Mouse (Mus musculus) macrophage (primary cell): ENCODE data around the gene Cwc25. TPM values are rescaled to one million over a fixed set of nuclear protein-coding genes. Genes with fewer than 3 reads are reported as not detected.
A peak's percentile ranks its signal among the peaks of the same experiment; 100 is the strongest.
"Not testable (repeated sequence)": the region's sequence is repeated elsewhere in the genome, so short reads cannot be mapped to it uniquely, and the experiment has no call there.

Experiments
- H3K27ac ChIP-seq: fragments of 350-480 bp; formaldehyde crosslinking; 2 replicates; pipeline ENCODE4 v1.9.0; 2021
- H3K36me3 ChIP-seq: fragments of 350-480 bp; formaldehyde crosslinking; 2 replicates; pipeline ENCODE4 v1.9.0; 2021; ENCODE audit errors: inconsistent target
- H3K4me3 ChIP-seq: fragments of 350-480 bp; formaldehyde crosslinking; 2 replicates; pipeline ENCODE4 v1.9.0; 2021; ENCODE audit errors: inconsistent target
- H3K79me2 ChIP-seq: fragments of 350-480 bp; formaldehyde crosslinking; 2 replicates; pipeline ENCODE4 v1.9.0; 2021; ENCODE audit errors: inconsistent target
- WGBS: methylation state at CpG from one replicate; pipeline ENCODE4 v1.1.7; 2026; ENCODE audit warnings: inconsistent platforms; ENCODE audit not compliant: missing documents; 5-methylcytosine and 5-hydroxymethylcytosine counted together
- polyA plus RNA-seq: library from polyadenylated mRNA; stranded (reverse); fragments of 250-400 nt; gene quantifications from 3 replicates; pipeline ENCODE4 v1.2.4, GENCODE M21; 2018; ENCODE audit warnings: inconsistent platforms

The Cwc25 gene
- polyA plus RNA-seq, 1 experiment from 2014 or later, result 22.4 TPM

DNA sequence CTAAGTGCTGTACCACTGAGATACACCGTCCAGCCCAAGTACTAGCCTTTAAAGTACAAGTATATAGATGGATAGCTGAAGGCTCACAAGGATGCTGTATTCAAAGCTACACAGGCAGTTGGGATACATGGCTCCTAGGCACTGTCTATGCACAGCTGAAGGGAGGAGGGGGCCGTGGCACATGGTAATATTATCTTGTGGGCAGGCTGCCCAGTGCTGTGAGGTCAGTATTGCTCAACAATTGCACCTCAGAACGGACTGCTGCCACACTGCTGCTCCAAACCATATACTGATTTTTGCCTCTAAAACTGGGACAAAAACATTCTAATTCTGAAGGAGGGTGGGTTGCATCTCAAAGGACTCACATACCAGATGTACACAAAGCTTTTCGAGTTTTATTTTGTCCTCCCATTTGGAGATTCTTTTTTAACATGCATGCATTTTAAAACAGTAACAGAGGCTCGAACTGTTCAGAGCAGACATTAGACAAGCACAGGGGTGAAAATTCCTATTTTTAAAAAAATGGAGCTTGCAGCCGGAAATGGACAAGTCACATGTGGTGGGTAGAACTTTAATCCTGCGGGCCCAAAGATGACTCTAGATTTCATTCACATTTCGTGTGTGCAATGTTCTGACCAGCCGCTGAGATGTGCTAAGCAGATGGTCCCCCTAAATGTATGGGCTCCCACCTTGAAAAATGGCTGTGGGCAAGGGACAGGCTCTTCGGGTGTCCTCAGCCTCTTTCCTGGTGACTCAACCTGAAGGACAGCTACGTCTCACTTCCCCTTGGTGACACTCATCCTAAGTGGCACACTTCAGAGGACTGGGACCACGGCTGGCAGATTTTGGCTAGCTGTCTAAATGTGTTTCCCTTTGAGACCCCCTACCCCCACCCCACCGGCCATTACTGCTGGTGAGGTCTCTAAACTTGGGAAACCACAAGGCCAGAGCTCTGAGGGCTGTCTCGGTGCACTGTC, 51.3 kb downstream of the Cwc25 start:
- Histone ChIP-seq H3K79me2 (no peaks in the 10 kb centered on the region), H3K36me3 (peaks cover 26% of the 10 kb centered on the region; the same call in 1 of the 2 replicates), H3K27ac (no peak overlapping the region), H3K4me3 (no peak overlapping the region)
- WGBS, result 44% methylated on average over 13 of the region's 14 CpGs

DNA sequence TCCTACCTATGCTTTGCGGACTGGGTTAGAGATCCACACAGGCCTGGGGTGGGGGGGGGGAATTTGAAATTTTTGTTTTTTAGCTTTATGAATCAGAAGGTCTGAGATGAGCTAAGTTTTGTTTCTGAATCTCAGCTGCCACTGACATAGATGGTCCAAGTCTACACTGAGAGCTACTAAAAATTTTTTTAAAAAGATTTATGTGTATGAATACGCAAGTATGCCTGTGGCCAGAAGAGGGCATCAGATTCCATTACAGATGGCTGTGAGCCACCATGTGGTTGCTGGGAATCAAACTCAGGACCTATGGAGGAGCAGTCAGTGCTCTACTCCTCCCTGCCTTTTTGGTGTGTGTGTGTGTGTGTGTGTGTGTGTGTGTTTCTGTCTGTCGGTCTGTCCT, 52.0 kb downstream of the Cwc25 start:
- WGBS, result 96% methylated on average over 3 of the region's 3 CpGs
- Histone ChIP-seq H3K36me3 (peaks cover 22% of the 10 kb centered on the region; the same call in 1 of the 2 replicates), H3K4me3 (no peak overlapping the region), H3K27ac (no peak overlapping the region), H3K79me2 (no peaks in the 10 kb centered on the region)

DNA sequence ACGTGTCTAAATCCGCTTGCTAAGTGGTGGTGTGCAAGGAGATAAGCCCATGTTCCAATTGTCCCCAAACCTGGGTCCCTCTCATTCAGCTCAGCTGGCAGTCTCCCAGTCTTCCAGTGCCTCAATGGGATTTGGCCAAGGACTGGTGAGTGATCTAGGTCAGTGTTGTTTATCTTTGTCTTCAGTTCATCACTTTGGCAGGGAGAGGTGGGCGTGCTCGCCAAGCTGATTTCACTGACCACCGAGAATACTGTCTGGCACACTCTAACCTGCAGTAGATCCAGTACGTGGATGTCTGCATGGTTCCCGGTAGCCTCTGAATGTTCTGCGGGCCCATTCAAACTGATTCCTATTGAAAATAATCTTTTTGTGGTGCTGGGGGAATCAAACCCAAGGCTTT, 52.5 kb downstream of the Cwc25 start:
- H3K27ac ChIP-seq, result no peak overlapping the region
- WGBS, result 94% methylated on average over 8 of the region's 8 CpGs

GRCm38 (mm10) chr11:97712286-97712685, 54.1 kb downstream of the Cwc25 start:
- peaks cover 42% of the 10 kb centered on the region; the same call in 1 of the 2 replicates for H3K36me3 ChIP-seq

More for the DNA sequence above, 52.5 kb downstream of the Cwc25 start:
- Histone ChIP-seq H3K4me3 (no peak overlapping the region), H3K79me2 (no peaks in the 10 kb centered on the region), H3K36me3 (peaks cover 26% of the 10 kb centered on the region; the same call in 1 of the 2 replicates)

GRCm38 (mm10) chr11:97711200-97711900, 55.0 kb downstream of the Cwc25 start:
- H3K4me3 ChIP-seq, result no peak overlapping the region
- H3K27ac ChIP-seq, result no peak overlapping the region
- H3K36me3 ChIP-seq, result peaks cover 52% of the 10 kb centered on the region; the same call in 1 of the 2 replicates
- WGBS, result 66% methylated on average over 12 of the region's 13 CpGs
- peaks cover 2% of the 10 kb centered on the region; the same call in 1 of the 2 replicates for H3K79me2 ChIP-seq

More at GRCm38 (mm10) chr11:97712286-97712685, 54.1 kb downstream of the Cwc25 start:
- 93% methylated on average over 15 of the region's 15 CpGs for WGBS
- Histone ChIP-seq H3K27ac (no peak overlapping the region), H3K4me3 (no peak overlapping the region), H3K79me2 (no peaks in the 10 kb centered on the region)

GRCm38 (mm10) chr11:97710067-97710466, 56.3 kb downstream of the Cwc25 start:
- H3K36me3 ChIP-seq, result peaks cover 58% of the 10 kb centered on the region; the same call in 1 of the 2 replicates
- peaks cover 15% of the 10 kb centered on the region for H3K79me2 ChIP-seq
- not testable (repeated sequence) for H3K4me3 ChIP-seq, H3K27ac ChIP-seq
- 88% methylated on average over 2 of the region's 2 CpGs for WGBS

DNA sequence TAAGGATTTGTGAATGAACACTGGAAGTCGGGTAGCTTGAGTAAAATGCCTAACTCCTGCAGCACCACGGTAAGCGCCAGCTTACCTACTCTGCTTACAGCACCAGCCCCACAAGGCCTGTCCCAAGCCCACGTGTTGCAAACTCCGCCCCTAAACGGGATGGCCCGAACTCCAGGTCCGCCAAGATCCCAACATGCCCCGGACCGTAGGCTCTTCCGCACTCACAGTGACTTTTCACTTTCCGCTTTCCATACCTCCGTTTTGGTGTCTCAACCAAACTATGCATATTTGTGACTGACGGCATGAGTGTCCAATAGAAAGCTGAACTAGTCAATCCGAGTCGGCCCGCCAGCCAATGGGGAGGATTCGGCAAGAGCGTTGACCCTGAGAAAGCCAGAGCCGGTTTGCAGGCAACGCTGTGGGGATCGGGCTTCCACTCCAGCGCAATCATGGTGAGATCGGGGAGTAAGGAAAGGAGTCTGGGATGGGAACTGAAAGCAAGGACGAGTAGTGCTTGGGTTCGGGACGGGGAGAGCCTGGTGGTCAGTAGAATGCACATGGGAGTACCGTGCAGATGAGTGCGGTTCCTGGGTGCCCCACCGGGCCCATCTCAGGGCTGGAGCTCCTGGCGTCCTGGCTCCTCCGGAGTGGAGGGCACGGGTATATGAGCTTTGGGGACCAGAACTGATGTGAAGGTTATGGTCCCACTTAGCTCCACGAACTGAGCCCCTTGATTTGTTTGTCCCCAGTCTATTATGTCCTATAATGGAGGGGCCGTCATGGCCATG, 63.1 kb downstream of the Cwc25 start, which contains the start of gene Psmb3:
Gene Psmb3 (plus strand): TSS at position 361 of the 788 bp plus-strand sequence.
- WGBS, result under 1% methylated on average over 32 of the region's 35 CpGs
- H3K79me2 ChIP-seq, result peaks cover 33% of the 10 kb centered on the region
- H3K36me3 ChIP-seq, result peaks cover 25% of the 10 kb centered on the region; the same call in 1 of the 2 replicates
- H3K27ac ChIP-seq, result peak within 1 kb of the TSS; percentile 67
- peak within 1 kb of the TSS; percentile 98 for H3K4me3 ChIP-seq

GRCm38 (mm10) chr11:97702393-97702745, 64.0 kb downstream of the Cwc25 start:
- H3K36me3 ChIP-seq, result peaks cover 17% of the 10 kb centered on the region; the same call in 1 of the 2 replicates
- WGBS, result under 1% methylated on average over 24 of the region's 24 CpGs
- H3K79me2 ChIP-seq, result peaks cover 33% of the 10 kb centered on the region
- H3K4me3 ChIP-seq, result peak overlapping the region; percentile 98
- H3K27ac ChIP-seq, result peak overlapping the region; percentile 35

DNA sequence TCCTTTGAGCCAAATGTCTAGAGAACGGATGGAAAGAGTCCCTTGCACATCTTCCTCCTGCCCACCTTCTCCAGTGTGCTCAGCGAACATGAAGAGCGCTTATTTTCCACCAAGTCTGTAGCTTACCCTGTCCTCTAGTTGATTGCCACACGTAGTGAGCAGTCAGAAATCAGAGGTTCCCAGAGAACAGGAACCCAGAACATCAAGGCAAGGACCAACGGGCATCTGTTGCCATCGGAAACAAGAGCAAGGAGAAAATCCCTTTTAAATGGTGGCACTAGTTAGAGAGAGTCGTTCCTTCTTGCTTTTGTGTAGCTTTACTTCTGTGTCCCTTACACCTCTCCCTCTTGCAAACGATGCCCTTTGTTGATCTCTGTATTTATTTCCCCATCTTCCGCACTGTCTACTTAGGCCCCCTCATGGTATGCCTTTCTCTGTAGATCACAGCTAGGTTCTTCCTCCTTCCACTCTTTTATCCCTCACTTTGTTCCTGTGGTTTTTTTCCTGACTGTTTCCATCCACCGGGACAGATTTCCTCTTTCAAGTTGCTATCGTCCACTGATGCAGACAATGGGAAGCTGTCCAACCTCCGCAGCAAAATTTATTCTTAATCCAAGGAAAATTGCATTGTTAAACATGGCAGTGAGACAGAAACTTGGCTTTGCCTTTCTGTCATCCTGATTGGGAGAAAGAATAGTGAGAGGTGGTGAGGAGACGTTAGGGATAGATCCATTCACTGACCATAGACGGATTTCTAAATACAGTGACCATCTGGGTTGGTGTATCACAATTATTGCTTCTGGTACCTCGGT, 64.6 kb downstream of the Cwc25 start:
- H3K27ac ChIP-seq, result no peak overlapping the region
- WGBS, result 47% methylated on average over 14 of the region's 15 CpGs
- peaks cover 11% of the 10 kb centered on the region; the same call in 1 of the 2 replicates for H3K36me3 ChIP-seq
- H3K4me3 ChIP-seq, result peak overlapping the region; percentile 98; the same call in 1 of the 2 replicates
- peaks cover 33% of the 10 kb centered on the region for H3K79me2 ChIP-seq

- Histone ChIP-seq H3K4me3 (peak overlapping the region; percentile 46), H3K36me3 (peaks cover 2% of the 10 kb centered on the region; the same call in 1 of the 2 replicates), H3K79me2 (peaks cover 27% of the 10 kb centered on the region), H3K27ac (peak overlapping the region; percentile 27)
- WGBS, result 23% methylated on average over 29 of the region's 30 CpGs
Measured at GRCm38 (mm10) chr11:97700746-97701580, 65.4 kb downstream of the Cwc25 start.

DNA sequence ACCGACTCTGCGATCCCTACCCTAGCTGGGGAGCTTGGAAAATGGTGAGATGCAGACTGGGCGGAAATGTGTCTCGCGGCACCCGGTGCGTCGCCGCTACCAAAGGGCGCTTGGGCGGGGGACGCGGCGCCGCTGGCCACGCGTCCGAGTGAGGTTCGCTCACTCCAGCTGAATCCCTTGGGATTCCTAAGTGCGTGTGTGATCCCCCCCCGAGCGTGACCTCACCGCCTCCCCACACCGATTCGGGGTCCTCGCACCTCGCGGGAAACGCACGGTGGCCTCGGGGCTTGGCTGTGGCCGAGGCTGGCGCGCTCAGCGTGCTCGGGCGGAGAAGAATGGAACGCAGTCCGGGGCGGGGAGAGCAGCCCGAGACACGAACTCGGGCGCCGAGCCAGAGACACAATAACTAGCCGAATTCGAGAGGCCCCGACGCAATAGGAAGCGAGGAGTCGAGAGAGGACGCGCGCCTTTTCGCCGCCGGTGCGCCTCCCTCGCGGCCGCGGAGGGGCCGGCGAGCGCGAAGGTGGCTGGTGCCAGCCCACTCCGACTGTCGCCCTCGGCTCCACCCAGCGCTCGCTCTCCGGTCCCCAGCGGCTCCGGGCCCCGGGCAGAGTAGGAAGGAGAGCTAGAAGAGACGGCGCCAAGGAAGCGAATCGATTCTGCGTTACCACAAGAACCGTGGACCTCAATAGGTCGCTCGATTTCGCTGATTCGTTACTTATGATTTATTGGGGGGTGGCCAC, 66.2 kb downstream of the Cwc25 start, which contains the start of gene Pcgf2:
Gene Pcgf2 (minus strand): TSS at position 495 of the 743 bp plus-strand sequence.
- WGBS, result 1% methylated on average over 85 of the region's 85 CpGs
- Histone ChIP-seq H3K27ac (peak within 1 kb of the TSS; percentile 43), H3K36me3 (no peaks in the 10 kb centered on the region), H3K4me3 (peak within 1 kb of the TSS; percentile 46), H3K79me2 (peaks cover 19% of the 10 kb centered on the region)

DNA sequence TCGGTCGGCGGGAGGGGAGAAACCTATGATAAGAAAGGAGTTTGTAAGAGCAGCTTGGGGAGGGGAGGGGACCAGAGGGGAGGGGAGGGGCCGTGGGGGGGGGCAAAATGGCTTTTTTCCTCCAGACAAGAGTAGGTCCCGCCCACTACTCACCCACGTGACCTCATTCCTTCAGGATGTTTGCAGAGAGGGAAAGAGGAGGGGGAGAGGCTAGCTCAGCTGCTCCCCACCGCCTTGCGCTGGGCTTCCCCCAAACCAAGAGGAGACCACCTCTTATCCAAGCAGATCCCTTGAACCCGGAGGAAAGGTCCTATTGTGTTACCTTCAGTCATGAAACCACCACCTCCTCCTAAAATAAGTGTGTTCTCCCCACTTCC, 66.7 kb downstream of the Cwc25 start:
- Histone ChIP-seq H3K36me3 (no peaks in the 10 kb centered on the region), H3K27ac (peak overlapping the region; percentile 43), H3K79me2 (peaks cover 14% of the 10 kb centered on the region), H3K4me3 (peak overlapping the region; percentile 46)
- WGBS, result 0% methylated on average over 5 of the region's 9 CpGs
